Comparison of ENCODE assay signal across 8 mouse cellular contexts in genomic region chr10:67058297-67058696, GRCm38 (mm10). TPM values are rescaled to one million over a fixed set of nuclear protein-coding genes. Genes with fewer than 3 reads are reported as not detected.
DNase-seq lines count a peak whose midpoint lies in the region; ATAC-seq lines count a peak whose summit lies in the region.

No protein-coding gene starts in this region.

- no peak overlapping the region for H3K4me2 ChIP-seq in heart, embryonic 14.5 days (ENCODE audit: low read length)

- no peaks in the 10 kb centered on the region for H3K36me3 ChIP-seq in heart, embryonic 14.5 days (ENCODE audit: control insufficient read depth, insufficient read depth, low read length)

- H3K9me3 ChIP-seq in heart, embryonic 14.5 days (ENCODE audit: control insufficient read depth, low read length), result no peaks in the 10 kb centered on the region

- H3K27me3 ChIP-seq in heart, embryonic 14.5 days (ENCODE audit: control insufficient read depth, insufficient read depth, low read length), result no peaks in the 10 kb centered on the region

- WGBS in heart, embryonic 14.5 days, result 26% methylated on average over 7 of the region's 7 CpGs

- no peak overlapping the region for H3K9ac ChIP-seq in heart, embryonic 14.5 days (ENCODE audit: low read length)

- H3K27ac ChIP-seq in heart, embryonic 14.5 days (replicated peaks in 1 of 2; ENCODE audit: control insufficient read depth in 1 of 2, insufficient read depth in 1 of 2, low read depth in 2 of 2, low read length in 2 of 2), result peak overlapping the region; percentile 34 to 50

- DNase-seq in heart, adult 18-20 months, result peak; percentile 77 to 82
- no peak for DNase-seq in heart, adult 8-10 months (ENCODE audit: low spot score)
- peak; percentile 48 for DNase-seq in urinary bladder, postnatal 14 days (ENCODE audit: low spot score)
- DNase-seq in urinary bladder, adult 18-20 months (ENCODE audit: low spot score in 2 of 2), result no peak
- DNase-seq in lung, postnatal 36 days, result peak; percentile 42
- DNase-seq in B cell, adult 2 months, result no peak

- no peak overlapping the region for H3K4me3 ChIP-seq in heart, embryonic 14.5 days (ENCODE audit: control insufficient read depth in 1 of 2, insufficient read depth in 1 of 2, low read depth in 1 of 2, low read length in 2 of 2)

- peaks cover 27 to 54% of the 10 kb centered on the region in 2 experiments for H3K4me1 ChIP-seq in heart, embryonic 14.5 days (ENCODE audit: control insufficient read depth in 2 of 2, insufficient read depth in 2 of 2, low read length in 2 of 2)

- ATAC-seq in heart, embryonic 14.5 days (ENCODE audit: insufficient number of reproducible peaks, insufficient read depth, low FRiP score, low read depth), result peak; percentile 22; the same call in 1 of the 2 replicates
- no peak for ATAC-seq in granulocyte monocyte progenitor cell, adult 5-6 weeks (replicated peaks; ENCODE audit: poor library complexity, severe bottlenecking)

RNA-seq across cellular contexts. Expression of gene Jmjd1c, which starts 37.6 kb away (rescaled TPM):
- 10 to 100 TPM; 31.5 to 34.6 TPM for total RNA-seq in heart, adult 18-20 months (2021)
- 10 to 100 TPM; 35.9 to 38.7 (median 37.9) TPM for total RNA-seq in heart, adult 8-10 months (2022)
- polyA plus RNA-seq in heart, embryonic 14.5 days (2014; fragmentation: Nextera tagmentation; extraction: Ambion mirVana), result 42.4 and 43.4 TPM in 2 replicates
- 82.9 and 89.7 TPM in 2 replicates for total RNA-seq in granulocyte monocyte progenitor cell, adult 5-6 weeks (2014; fragmentation: Nextera tagmentation)
- total RNA-seq in granulocyte monocyte progenitor cell, adult 5-6 weeks (2017), result 57.8 and 69.4 TPM in 2 replicates

RNA-seq across cellular contexts. Expression of gene Reep3, which starts 38.4 kb away (rescaled TPM):
- 10 to 100 TPM; 16.0 to 19.6 TPM for total RNA-seq in heart, adult 18-20 months (2021)
- total RNA-seq in heart, adult 8-10 months (2022), result 10 to 100 TPM; 16.3 to 19.9 (median 17.9) TPM
- 28.7 and 31.5 TPM in 2 replicates for polyA plus RNA-seq in heart, embryonic 14.5 days (2014; fragmentation: Nextera tagmentation; extraction: Ambion mirVana)
- 21.6 and 22.3 TPM in 2 replicates for total RNA-seq in granulocyte monocyte progenitor cell, adult 5-6 weeks (2014; fragmentation: Nextera tagmentation)
- total RNA-seq in granulocyte monocyte progenitor cell, adult 5-6 weeks (2017), result 11.8 and 13.4 TPM in 2 replicates

Comparison
In these comparisons a context has a peak if more than half of its experiments do, and no peak if none do; other contexts are left out.
1. DNase-seq: peak in heart, adult 18-20 months (2 of 2), urinary bladder, postnatal 14 days (single experiment) and lung, postnatal 36 days (single experiment); none in heart, adult 8-10 months (single experiment), urinary bladder, adult 18-20 months (0 of 2) and B cell, adult 2 months (0 of 2).